Mouse (Mus musculus) heart, adult 2 months (tissue): ENCODE data around the gene Vgf. TPM values are rescaled to one million over a fixed set of nuclear protein-coding genes. Genes with fewer than 3 reads are reported as not detected.

Experiments
- DNase-seq, 2 experiments: peaks; one replicate each; pipeline ENCODE4 v3.0.0; 2021
- H3K27ac ChIP-seq: fragments of 200-600 bp; 2 replicates; pipeline ENCODE4 v1.8.1; 2022
- H3K27me3 ChIP-seq: fragments of 200-500 bp; 2 replicates; pipeline ENCODE4 v1.6.1; 2012; ENCODE audit warnings: mild to moderate bottlenecking, low read length, inconsistent platforms, mixed read lengths; ENCODE audit not compliant: control insufficient read depth, insufficient read depth
- H3K36me3 ChIP-seq: fragments of 200-500 bp; 2 replicates; pipeline ENCODE4 v1.6.1; 2012; ENCODE audit warnings: low read length, inconsistent platforms; ENCODE audit not compliant: control insufficient read depth, insufficient read depth
- H3K4me1 ChIP-seq: fragments of 200-500 bp; 2 replicates; pipeline ENCODE4 v1.6.1; 2011; ENCODE audit warnings: low read length; ENCODE audit not compliant: control insufficient read depth, insufficient read depth
- H3K4me3 ChIP-seq: fragments of 200-600 bp; 2 replicates; pipeline ENCODE4 v1.8.1; 2022
- H3K79me2 ChIP-seq: fragments of 200-500 bp; replicated peaks from 2 replicates; pipeline ENCODE4 v1.6.1; 2012; ENCODE audit warnings: mild to moderate bottlenecking, inconsistent platforms, low read length, moderate library complexity, mixed read lengths; ENCODE audit not compliant: control insufficient read depth, insufficient read depth
- H3K9ac ChIP-seq: fragments of 200-500 bp; 2 replicates; pipeline ENCODE4 v1.6.1; 2012; ENCODE audit warnings: low read depth, mild to moderate bottlenecking, control low read depth, inconsistent platforms, low read length, mixed read lengths
- CTCF ChIP-seq: fragments of 200-600 bp; IDR thresholded peaks from 2 replicates; pipeline ENCODE4 v1.8.1; 2022; ENCODE audit warnings: antibody characterized with exemption, mild to moderate bottlenecking, moderate library complexity
- EP300 ChIP-seq: fragments of 200-500 bp; IDR thresholded peaks from 2 replicates; pipeline ENCODE4 v1.6.1; 2011; ENCODE audit warnings: low read depth, low read length, control low read depth; ENCODE audit not compliant: insufficient read depth
- POLR2A ChIP-seq: fragments of 200-500 bp; IDR thresholded peaks from 2 replicates; pipeline ENCODE4 v1.6.1; 2011; ENCODE audit warnings: mild to moderate bottlenecking, low read depth, low read length, control low read depth; ENCODE audit not compliant: insufficient read depth
- WGBS: fragments of 180-500 bp; shearing (Covaris S2); methylation state at CpG from one replicate; pipeline ENCODE4 v1.1.7; 2018; 5-methylcytosine and 5-hydroxymethylcytosine counted together
- intact Hi-C: fragments of 180-260 bp; cut with DNase I; formaldehyde crosslinking; loops from one replicate; pipeline ENCODE4 v1.15.1; 2025
- long read RNA-seq: library from polyadenylated mRNA; stranded (forward); transcript quantifications from one replicate; pipeline ENCODE4 v2.0.0, GENCODE M21; 2021
- polyA plus RNA-seq: library from polyadenylated mRNA; depleted of rRNA; stranded (reverse); fragments of >200 nt; gene quantifications from 2 replicates; pipeline ENCODE4 v1.2.3, GENCODE M21; 2012; rRNA removed
- total RNA-seq, 2 experiments: library from RNA; stranded (reverse); gene quantifications; 2 replicates each; pipeline ENCODE4 v1.2.3; 2021

Gene Vgf
- total RNA-seq: not detected
- polyA plus RNA-seq: 0.06 TPM in 2 replicates
- long read RNA-seq: 0 reads

GRCm38 (mm10) chr5:137026092-137026491 lies at the start of gene Vgf:
Vgf (plus strand) TSS chr5:137026392.
- 13% methylated on average over 4 of the region's 4 CpGs for WGBS
- no peaks in the 10 kb centered on the region for H3K36me3 ChIP-seq
- no peaks in the 10 kb centered on the region for H3K4me1 ChIP-seq
- no peak within 1 kb of the TSS for H3K4me3 ChIP-seq
- peaks cover 18% of the 10 kb centered on the region for H3K27me3 ChIP-seq
- no peak within 1 kb of the TSS for H3K27ac ChIP-seq
- intact Hi-C loops: loop anchor here (5.0 kb wide), 1 partner anchor 36 kb away; no protein-coding TSS in a partner anchor
- no peaks in the 10 kb centered on the region for H3K79me2 ChIP-seq
- H3K9ac ChIP-seq: no peak within 1 kb of the TSS
- TF ChIP-seq EP300 (no peak), POLR2A (no peak), CTCF (no peak)
- no peak for DNase-seq

- no peak for TF ChIP-seq EP300
- TF ChIP-seq POLR2A: no peak
- TF ChIP-seq CTCF: no peak
- intact Hi-C loops: no loop called here
- Histone ChIP-seq H3K4me1 (no peaks in the 10 kb centered on the region), H3K27me3 (no peaks in the 10 kb centered on the region), H3K36me3 (no peaks in the 10 kb centered on the region), H3K4me3 (no peak overlapping the region), H3K79me2 (no peaks in the 10 kb centered on the region), H3K9ac (no peak overlapping the region), H3K27ac (no peak overlapping the region)
- WGBS: 44% methylated on average over 4 of the region's 4 CpGs
- DNase-seq: no peak
Measured at GRCm38 (mm10) chr5:136977769-136978168, 48.4 kb upstream of the Vgf start.

- no peak overlapping the region for H3K27ac ChIP-seq
- no peaks in the 10 kb centered on the region for H3K27me3 ChIP-seq
- no peak for DNase-seq
- H3K4me3 ChIP-seq: no peak overlapping the region
- TF ChIP-seq CTCF (no peak), EP300 (no peak), POLR2A (no peak)
- H3K36me3 ChIP-seq: no peaks in the 10 kb centered on the region
- H3K9ac ChIP-seq: no peak overlapping the region
- no peaks in the 10 kb centered on the region for H3K4me1 ChIP-seq
- H3K79me2 ChIP-seq: no peaks in the 10 kb centered on the region
- intact Hi-C loops: loop anchor here (10.0 kb wide), 1 partner anchor 805 kb away; the partner anchor contains the start of genes Mepce and Zcwpw1
- WGBS: 84% methylated on average over 2 of the region's 2 CpGs
Measured at GRCm38 (mm10) chr5:136979762-136980161, 46.4 kb upstream of the Vgf start.

GRCm38 (mm10) chr5:136980974-136981373 lies 45.2 kb upstream of the Vgf start:
- Histone ChIP-seq H3K27me3 (no peaks in the 10 kb centered on the region), H3K4me3 (no peak overlapping the region), H3K36me3 (no peaks in the 10 kb centered on the region), H3K9ac (no peak overlapping the region), H3K79me2 (no peaks in the 10 kb centered on the region), H3K27ac (no peak overlapping the region), H3K4me1 (no peaks in the 10 kb centered on the region)
- intact Hi-C loops: loop anchor here (10.0 kb wide), 1 partner anchor 804 kb away; the partner anchor contains the start of genes Mepce and Zcwpw1
- 86% methylated on average over 8 of the region's 8 CpGs for WGBS
- no peak for DNase-seq
- TF ChIP-seq POLR2A (no peak), EP300 (no peak), CTCF (peak; percentile 45)

- WGBS: 48% methylated on average over 13 of the region's 16 CpGs
Measured at GRCm38 (mm10) chr5:136982338-136982930, 43.8 kb upstream of the Vgf start.

GRCm38 (mm10) chr5:136984828-136985227 lies 41.4 kb upstream of the Vgf start:
- Histone ChIP-seq H3K27me3 (no peaks in the 10 kb centered on the region), H3K79me2 (no peaks in the 10 kb centered on the region; the same call in 1 of the 2 replicates), H3K36me3 (no peaks in the 10 kb centered on the region), H3K4me1 (no peaks in the 10 kb centered on the region), H3K9ac (no peak overlapping the region), H3K4me3 (no peak overlapping the region), H3K27ac (no peak overlapping the region)
- DNase-seq: no peak
- TF ChIP-seq POLR2A (no peak), CTCF (no peak), EP300 (no peak)
- intact Hi-C loops: loop anchor here (5.0 to 10.0 kb wide), 2 partner anchors 352 to 800 kb away; partner anchors contain the start of genes Mepce and Zcwpw1
- 51% methylated on average over 14 of the region's 14 CpGs for WGBS

More at GRCm38 (mm10) chr5:136982338-136982930, 43.8 kb upstream of the Vgf start:
- no peaks in the 10 kb centered on the region for H3K27me3 ChIP-seq
- intact Hi-C loops: loop anchor here (10.0 kb wide), 1 partner anchor 802 kb away; the partner anchor contains the start of genes Mepce and Zcwpw1
- H3K9ac ChIP-seq: no peak overlapping the region
- H3K36me3 ChIP-seq: no peaks in the 10 kb centered on the region
- H3K4me1 ChIP-seq: no peaks in the 10 kb centered on the region
- H3K4me3 ChIP-seq: no peak overlapping the region
- no peak for TF ChIP-seq EP300
- peak; percentile 68 for TF ChIP-seq CTCF
- no peak overlapping the region for H3K27ac ChIP-seq
- H3K79me2 ChIP-seq: no peaks in the 10 kb centered on the region
- DNase-seq: peak; percentile 37 to 68
